Mouse (Mus musculus) retina, postnatal 7 days (tissue): ENCODE results near the gene Tbcel.

Experiments
- DNase-seq: peaks from one replicate; pipeline ENCODE4 v3.0.0-alpha.2; 2012; ENCODE audit warnings: low read depth, low spot score

Tbcel gene

DNA sequence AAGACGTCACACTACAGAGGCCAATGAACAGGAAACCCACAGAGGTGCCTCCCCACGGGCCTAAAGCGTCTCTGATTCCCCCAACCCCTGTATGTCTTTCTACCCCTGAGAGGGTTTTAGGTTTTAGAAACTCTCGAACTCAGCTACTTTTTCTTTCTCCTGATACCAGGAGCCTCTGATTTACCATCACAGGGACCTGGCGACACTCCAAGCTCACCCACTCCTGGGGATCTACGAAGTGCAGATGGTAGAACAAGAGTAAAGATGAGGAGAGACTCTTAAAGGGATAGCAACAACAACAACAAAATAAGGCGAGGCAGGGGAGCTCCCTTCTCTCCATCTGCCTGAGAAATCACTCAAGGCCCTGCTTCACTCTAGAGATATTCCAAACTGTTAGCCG is 120.6 kb downstream of the Tbcel start:
- no peak for DNase-seq

DNA sequence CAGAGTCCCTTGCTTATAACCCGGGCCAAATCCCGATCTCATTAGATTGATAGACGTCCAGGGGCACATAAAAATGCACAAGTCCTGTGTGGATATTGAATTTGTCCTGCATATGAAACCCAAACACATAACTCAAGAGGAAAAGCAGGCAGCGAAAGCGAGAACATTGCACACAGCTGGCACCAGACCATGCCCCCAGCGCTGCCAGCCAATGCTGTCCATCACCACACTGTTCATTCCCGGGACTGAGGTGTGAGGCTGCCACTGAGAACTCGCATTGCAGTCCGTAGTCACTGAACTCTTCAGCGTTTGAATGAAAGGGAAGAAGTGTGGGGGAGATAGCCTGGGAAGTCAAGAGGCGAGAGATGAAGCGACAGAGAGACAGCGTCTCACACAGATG is 122.0 kb downstream of the Tbcel start:
- DNase-seq = no peak

DNA sequence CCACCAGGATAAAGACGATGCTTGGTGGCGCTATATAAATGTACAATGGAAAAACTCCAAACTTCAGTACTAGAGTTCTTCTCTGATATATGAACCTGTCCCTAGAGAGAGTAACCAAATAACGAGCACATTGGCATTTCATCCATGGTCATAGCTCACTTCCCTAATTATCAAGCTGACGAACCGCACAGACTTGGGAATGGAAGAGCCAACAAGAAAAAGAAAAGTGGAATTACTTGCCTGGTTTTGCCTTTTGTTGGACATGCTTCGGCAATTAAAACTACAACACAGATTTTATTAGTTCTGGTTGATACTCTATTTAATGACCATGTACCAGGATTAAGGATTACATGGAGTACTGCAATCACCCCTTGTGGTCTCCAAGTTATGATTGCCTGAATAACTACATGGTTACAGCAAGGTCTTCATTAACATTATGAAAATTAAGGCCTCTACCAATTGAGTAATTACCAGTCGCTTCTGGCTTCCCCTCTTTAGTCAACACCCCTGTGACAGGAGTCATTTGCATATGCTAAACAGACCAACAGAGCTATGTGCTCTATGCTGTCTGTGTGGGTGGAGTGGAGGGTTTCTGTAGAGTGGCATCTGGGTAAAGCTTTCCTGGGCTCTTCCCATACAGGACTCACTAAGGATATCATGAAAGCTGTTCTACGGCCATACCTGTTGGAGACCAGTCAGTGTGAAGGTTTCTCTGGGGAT is 124.8 kb downstream of the Tbcel start:
- DNase-seq = no peak

DNA sequence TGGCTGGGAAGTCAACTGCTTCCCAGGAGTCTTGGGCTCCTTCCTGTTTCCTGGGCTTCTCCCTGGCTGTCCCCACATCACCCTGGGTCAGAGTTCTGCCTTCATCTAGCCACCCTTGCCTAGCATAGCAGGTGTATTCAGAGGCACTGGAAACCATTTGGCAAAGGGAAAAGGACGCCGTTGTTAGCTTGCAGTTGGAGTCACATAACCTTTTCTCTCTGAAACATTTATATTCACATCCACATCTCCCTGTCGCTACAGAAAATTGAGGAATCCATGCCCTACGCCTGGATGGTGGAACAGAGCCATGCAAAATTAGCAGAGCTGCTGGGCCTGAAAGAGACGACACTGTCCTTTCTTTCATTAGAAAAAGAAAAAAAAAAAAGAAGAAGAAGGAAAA is 125.5 kb downstream of the Tbcel start:
- DNase-seq = no peak

DNA sequence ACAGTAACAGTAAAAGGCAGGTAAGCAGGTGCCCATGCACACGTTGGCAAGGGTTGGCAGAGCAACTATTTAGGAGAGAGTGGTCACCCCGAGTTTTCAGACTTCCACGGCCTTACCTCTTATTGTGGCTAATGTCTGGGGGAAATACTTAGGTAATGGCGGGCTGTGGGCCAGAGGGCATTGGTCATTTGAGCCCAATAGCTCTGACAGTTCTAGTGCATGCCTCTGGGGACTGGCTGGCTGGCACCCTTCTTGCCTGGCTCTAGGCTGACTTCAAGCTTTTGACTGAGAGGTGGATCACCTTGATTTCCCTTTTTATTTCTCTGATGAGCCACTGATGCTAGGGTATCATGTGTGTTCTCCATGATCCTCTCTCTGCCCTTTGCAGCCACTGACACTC is 129.5 kb downstream of the Tbcel start:
- no peak for DNase-seq

DNA sequence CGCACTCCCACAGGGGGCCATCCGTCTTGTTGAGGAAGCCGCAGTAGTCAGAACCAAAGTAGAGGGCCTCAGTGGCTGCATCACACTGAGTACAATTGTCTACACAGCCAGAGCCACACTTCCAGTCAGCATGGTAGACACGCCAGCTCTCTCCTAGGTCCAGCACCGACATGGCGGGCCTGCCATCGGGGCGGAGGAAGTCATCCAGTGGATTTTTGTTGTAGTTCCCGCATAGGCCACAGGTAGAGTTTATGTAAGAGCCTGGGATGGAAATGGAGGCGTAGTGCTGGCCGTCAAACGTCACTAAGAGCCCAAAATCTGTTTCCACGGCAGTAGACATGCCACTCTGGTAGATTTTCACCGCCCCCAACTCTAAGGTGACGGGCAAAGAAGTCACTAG is 130.0 kb downstream of the Tbcel start:
- DNase-seq = no peak

DNA sequence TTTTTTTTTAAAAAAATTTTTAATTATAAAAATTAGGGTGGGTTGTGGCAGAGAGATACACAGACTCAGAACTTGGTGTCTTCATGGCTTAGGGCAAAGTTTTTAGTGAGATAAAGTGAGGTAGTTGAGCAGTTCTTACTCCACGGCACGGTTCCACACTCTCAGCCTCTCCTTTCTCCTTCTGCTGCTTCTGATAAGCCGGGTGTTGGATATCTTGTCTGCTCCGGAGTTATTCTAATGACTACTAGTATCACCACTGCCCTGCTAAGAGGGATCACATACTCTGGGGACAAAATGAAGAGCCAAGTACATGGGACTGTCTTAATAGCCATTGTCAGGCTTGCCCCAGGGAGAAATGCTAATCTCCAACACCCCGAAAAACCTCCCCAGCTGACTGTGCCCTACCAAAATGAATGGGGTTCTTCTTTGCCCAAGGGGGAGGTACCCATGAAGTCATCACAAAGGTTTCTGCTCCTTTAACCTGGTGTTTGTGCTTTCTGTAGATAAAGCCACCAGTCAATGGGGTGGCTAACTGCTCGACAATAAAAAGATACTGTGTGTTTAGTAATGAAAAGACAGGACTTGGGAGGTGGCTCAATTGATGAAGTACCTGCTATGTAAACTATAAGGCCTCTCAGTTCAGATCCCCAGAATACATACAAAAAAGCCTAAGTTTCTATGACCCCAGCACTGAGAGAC is 135.8 kb downstream of the Tbcel start:
- DNase-seq = no peak
